Mouse (Mus musculus): Measurements from ENCODE around the gene Ccdc69.
A peak's percentile ranks its signal among the peaks of the same experiment; 100 is the strongest.

- TF ChIP-seq CTCF (IDR thresholded peaks at IDR 0.05; ENCODE audit: borderline replicate concordance, insufficient read depth, low read depth, low read length) = no peak
- peak; percentile 97 for TF ChIP-seq POLR2A (IDR thresholded peaks at IDR 0.05; ENCODE audit: borderline replicate concordance, insufficient read depth, low read length)
Observed at GRCm38 (mm10) chr11:55097463-55098188, 19.7 kb upstream of the Ccdc69 start, which contains the start of gene Gm2a.
